Mouse (Mus musculus): ENCODE results near the gene Wbp11.

DNA sequence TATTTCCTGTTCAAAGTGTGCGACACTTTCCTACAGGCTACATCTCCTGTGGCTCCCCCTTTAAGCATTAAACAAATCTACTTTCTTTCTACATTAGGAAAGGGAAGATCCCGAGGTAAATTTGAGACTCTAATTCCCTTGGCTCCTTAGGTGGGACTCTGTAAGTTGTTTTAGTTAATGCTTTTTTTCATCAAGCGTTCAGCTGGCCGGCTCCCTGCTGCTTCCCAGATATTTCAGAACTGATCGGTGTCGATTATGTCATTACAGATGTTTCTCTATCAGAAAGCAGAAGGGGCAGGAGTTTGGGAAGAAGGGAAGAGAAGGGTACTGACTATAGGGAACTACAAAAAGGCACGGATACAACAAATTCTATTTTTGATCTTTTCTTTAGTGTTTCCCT, 917 bp downstream of the Wbp11 start:
- TF ChIP-seq USF1 (IDR thresholded peaks at IDR 0.05; ENCODE audit: low read depth) (no peak), CTCF (IDR thresholded peaks at IDR 0.05; ENCODE audit: control insufficient read depth, insufficient read depth, insufficient read length) (no peak), MYOD1 (IDR thresholded peaks at IDR 0.05; ENCODE audit: control insufficient read depth, insufficient read length, low read depth) (no peak)
